Mouse (Mus musculus) heart, adult 18-20 months (tissue): ENCODE measurements around the gene Met. TPM values are rescaled to one million over a fixed set of nuclear protein-coding genes. Genes with fewer than 3 reads are reported as not detected.

Experiments used
- DNase-seq, 2 experiments: peaks; one replicate each; pipeline ENCODE4 v3.0.0; 2021 to 2022; ENCODE audit warnings: mixed read lengths in 1 of 2
- total RNA-seq, 2 experiments: library from RNA; stranded (reverse); gene quantifications; 2 replicates each; pipeline ENCODE4 v1.2.3; 2021

Met gene
- total RNA-seq, 2 experiments from 2014 or later = 1.0 to 3.2 TPM

- no peak for DNase-seq
Measured at GRCm38 (mm10) chr6:17548786-17549185, 85.2 kb downstream of the Met start.

- no peak for DNase-seq
Measured at GRCm38 (mm10) chr6:17549645-17550044, 86.0 kb downstream of the Met start.

- DNase-seq = no peak
Measured at GRCm38 (mm10) chr6:17554263-17554662, 90.7 kb downstream of the Met start.

GRCm38 (mm10) chr6:17554757-17555156 lies 91.2 kb downstream of the Met start:
- no peak for DNase-seq

GRCm38 (mm10) chr6:17555719-17556118 lies 92.1 kb downstream of the Met start:
- DNase-seq = no peak

- peak in 1 of 2 experiments; percentile 19 for DNase-seq
Measured at GRCm38 (mm10) chr6:17559657-17560056, 96.1 kb downstream of the Met start.

- DNase-seq = no peak
Measured at GRCm38 (mm10) chr6:17561347-17561746, 97.7 kb downstream of the Met start.

- DNase-seq = no peak
Measured at GRCm38 (mm10) chr6:17561886-17562285, 98.3 kb downstream of the Met start.

GRCm38 (mm10) chr6:17562472-17563088 lies 99.0 kb downstream of the Met start:
- DNase-seq = no peak

- no peak for DNase-seq
Measured at GRCm38 (mm10) chr6:17568702-17569352, 105.2 kb downstream of the Met start.

GRCm38 (mm10) chr6:17573227-17573626 lies 109.6 kb downstream of the Met start:
- no peak for DNase-seq

GRCm38 (mm10) chr6:17573732-17574131 lies 110.1 kb downstream of the Met start:
- no peak for DNase-seq

GRCm38 (mm10) chr6:17578092-17578760 lies 114.6 kb downstream of the Met start:
- DNase-seq = no peak

- no peak for DNase-seq
Measured at GRCm38 (mm10) chr6:17580349-17580748, 116.7 kb downstream of the Met start.

GRCm38 (mm10) chr6:17583982-17584381 lies 120.4 kb downstream of the Met start:
- peak; percentile 72 to 80 for DNase-seq

GRCm38 (mm10) chr6:17589049-17589952 lies 125.7 kb downstream of the Met start:
- peak; percentile 70 to 85 for DNase-seq

GRCm38 (mm10) chr6:17589953-17590627 lies 126.5 kb downstream of the Met start:
- DNase-seq = no peak

GRCm38 (mm10) chr6:17593971-17594370 lies 130.4 kb downstream of the Met start:
- no peak for DNase-seq

- peak; percentile 15 to 35 for DNase-seq
Measured at GRCm38 (mm10) chr6:17595712-17596462, 132.3 kb downstream of the Met start.

GRCm38 (mm10) chr6:17599373-17599772 lies 135.8 kb downstream of the Met start:
- no peak for DNase-seq

GRCm38 (mm10) chr6:17601526-17601925 lies 137.9 kb downstream of the Met start:
- no peak for DNase-seq
